Mouse (Mus musculus): ENCODE measurements around the gene Secisbp2. TPM values are rescaled to one million over a fixed set of nuclear protein-coding genes. Genes with fewer than 3 reads are reported as not detected.

Secisbp2 gene
- total RNA-seq, 2 experiments from 2014 or later, result 20.0 to 22.0 TPM

DNA sequence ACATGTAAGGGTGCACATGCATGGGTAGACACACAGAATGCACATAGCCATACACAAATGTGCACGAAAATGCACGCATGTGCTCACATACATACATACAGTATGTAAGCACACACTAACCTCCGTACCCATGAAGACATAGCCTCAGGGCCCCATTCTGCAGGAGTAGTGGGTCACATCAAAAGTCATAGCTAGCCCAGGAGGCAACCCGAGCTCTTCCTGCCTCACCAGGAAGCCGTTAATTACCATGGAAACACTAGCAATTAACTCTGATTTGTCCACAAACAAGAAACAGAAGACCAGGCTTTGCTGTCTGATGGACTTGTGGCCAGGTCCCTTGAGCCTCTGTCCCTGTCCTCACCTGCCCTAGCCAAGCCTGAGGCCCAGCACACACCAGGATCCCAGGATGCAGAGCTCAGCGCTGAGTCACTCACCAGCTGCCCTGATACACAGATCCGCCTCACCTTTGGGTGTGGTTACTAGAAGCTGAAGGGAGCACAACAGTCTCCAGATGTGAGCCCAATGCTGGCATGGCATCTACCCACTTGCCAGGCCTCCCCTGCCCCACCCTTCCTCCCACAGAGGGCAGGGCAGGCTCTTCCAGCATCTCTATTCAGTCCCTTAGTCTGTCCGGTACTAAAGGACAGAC is 74.6 kb downstream of the Secisbp2 start:
- intact Hi-C loops (cut with DNase I), result loop anchor here (5.0 kb wide), 1 partner anchor 66 kb away; the partner anchor contains the start of gene Sema4d
- no peak for DNase-seq

- no peak for DNase-seq
- intact Hi-C loops (cut with DNase I), result loop anchor here (5.0 kb wide), 1 partner anchor 65 kb away; the partner anchor contains the start of gene Sema4d
These were observed 75.9 kb downstream of the Secisbp2 start for GRCm38 (mm10) chr13:51727364-51727763.

GRCm38 (mm10) chr13:51729887-51730361 is 78.4 kb downstream of the Secisbp2 start:
- intact Hi-C loops (cut with DNase I), result loop anchor here (5.0 kb wide), 1 partner anchor 62 kb away; the partner anchor contains the start of gene Sema4d
- no peak for DNase-seq

DNA sequence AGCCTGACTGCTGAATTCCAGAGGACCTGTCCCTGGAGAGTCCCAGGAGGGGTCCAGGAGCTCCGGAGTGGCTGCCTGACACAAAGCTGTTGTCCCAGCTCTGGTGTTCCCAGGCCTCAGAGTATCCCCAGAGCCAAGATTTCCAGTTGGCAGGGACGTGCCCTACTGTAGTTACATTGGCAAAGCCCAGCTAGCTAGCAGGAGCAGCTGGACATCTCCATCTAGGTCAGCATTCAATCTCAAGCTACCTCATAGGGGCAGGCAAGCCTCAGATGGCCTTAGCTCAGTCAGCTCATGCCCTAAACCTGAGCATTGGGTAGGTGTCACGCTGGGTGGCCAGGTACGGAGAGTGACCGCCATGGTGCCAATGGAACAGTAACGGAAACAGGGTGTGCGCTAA is 80.0 kb downstream of the Secisbp2 start:
- peak in 1 of 2 experiments; percentile 51 for DNase-seq
- intact Hi-C loops (cut with DNase I), result no loop called here

- intact Hi-C loops (cut with DNase I), result no loop called here
- DNase-seq, result no peak
These were observed 80.7 kb downstream of the Secisbp2 start for GRCm38 (mm10) chr13:51732097-51732664.

Other genes starting within 250 kb of the Secisbp2 start
- gene S1pr3, start 243.1 kb upstream of the Secisbp2 start, total RNA-seq (2021), result 10 to 100 TPM; 25.6 to 31.5 TPM
- gene Shc3, start 82.3 kb upstream of the Secisbp2 start, total RNA-seq (2021), result 1 to 10 TPM; 3.7 to 3.8 TPM
- gene Cks2, start 6.5 kb upstream of the Secisbp2 start, total RNA-seq (2021), result 10 to 100 TPM; 25.1 to 26.0 TPM
- 10 to 100 TPM; 69.1 to 79.5 TPM for gene Sema4d, start 142.1 kb downstream of the Secisbp2 start, total RNA-seq (2021)
- 10 to 100 TPM; 27.8 to 37.9 TPM for gene Gadd45g, start 195.0 kb downstream of the Secisbp2 start, total RNA-seq (2021)

All from heart, postnatal 10 days (tissue).